Mouse (Mus musculus) ES-Bruce4 (cell line): ENCODE results near the gene Vapa.

Source experiments
- CTCF ChIP-seq: IDR thresholded peaks from one replicate; pipeline ENCODE4 v1.8.1; 2011; ENCODE audit warnings: low read depth, low read length
- EP300 ChIP-seq: IDR thresholded peaks from 2 replicates; pipeline ENCODE4 v1.6.1; 2011; ENCODE audit warnings: low read depth, low read length; ENCODE audit not compliant: insufficient read depth

- TF ChIP-seq EP300, result no peak
- no peak for TF ChIP-seq CTCF
These were observed 50.0 kb downstream of the Vapa start for GRCm38 (mm10) chr17:65563345-65563744.
